ENCODE assay signal across 19 mouse cellular contexts in the genomic region with DNA sequence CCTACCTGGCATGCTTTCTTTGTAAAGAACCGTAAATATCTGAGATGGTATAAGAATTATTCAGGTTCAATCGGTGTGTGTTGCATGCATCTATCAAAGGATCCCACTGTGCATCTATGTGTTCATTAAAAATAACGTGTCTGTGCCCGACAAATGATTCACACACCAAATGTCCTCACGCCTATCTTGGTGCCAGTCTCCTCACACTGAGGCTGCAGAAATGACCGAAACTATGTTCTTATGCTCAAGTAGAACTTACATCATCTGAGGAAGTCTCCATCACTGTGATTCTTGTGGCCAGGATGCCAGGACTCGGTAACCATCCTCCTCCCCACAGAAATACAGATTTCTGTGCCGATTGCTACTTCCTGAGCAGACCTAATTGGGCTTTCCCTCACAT.
DNase-seq lines count a peak whose midpoint lies in the region; ATAC-seq and TF ChIP-seq lines count a peak whose summit lies in the region.
"Had no signal": no experiment of that assay in that cellular context is flagged by ENCODE, and none has a peak within 500 bp of the region (broad histone marks: within the 10 kb centered on the region; RNA-seq: fewer than 3 reads in every experiment).

No protein-coding gene starts in this region.

- H3K4me1 ChIP-seq in lung, embryonic 15.5 days: peaks cover 27% of the 10 kb centered on the region
- no peaks in the 10 kb centered on the region for H3K4me1 ChIP-seq in stomach, postnatal 0 days (replicated peaks; ENCODE audit: control insufficient read depth, insufficient read depth)

- H3K9ac ChIP-seq in lung, embryonic 15.5 days: no peak overlapping the region
- H3K9ac ChIP-seq in stomach, postnatal 0 days (ENCODE audit: low read length): no peak overlapping the region
- H3K9ac ChIP-seq: embryonic facial prominence, embryonic 15.5 days; heart, embryonic 12.5 days; hindbrain, embryonic 15.5 days had no signal

- no peaks in the 10 kb centered on the region for H3K36me3 ChIP-seq in lung, embryonic 15.5 days
- H3K36me3 ChIP-seq in stomach, postnatal 0 days (ENCODE audit: control insufficient read depth, insufficient read depth, low read length): no peaks in the 10 kb centered on the region
- H3K36me3 ChIP-seq: embryonic facial prominence, embryonic 15.5 days; forebrain, embryonic 10.5 days; heart, embryonic 12.5 days; hindbrain, embryonic 15.5 days had no signal

- no peak overlapping the region for H3K4me2 ChIP-seq in lung, embryonic 15.5 days
- H3K4me2 ChIP-seq in stomach, postnatal 0 days (replicated peaks; ENCODE audit: low read depth): no peak overlapping the region
- H3K4me2 ChIP-seq: embryonic facial prominence, embryonic 15.5 days; heart, embryonic 12.5 days; hindbrain, embryonic 15.5 days had no signal

- ATAC-seq in lung, embryonic 15.5 days (ENCODE audit: borderline replicate concordance, extremely low read depth, low FRiP score, low TSS enrichment): no peak
- ATAC-seq in stomach, postnatal 0 days (ENCODE audit: low FRiP score, low TSS enrichment): no peak
- ATAC-seq: activated CD4-positive, CD25-positive, alpha-beta regulatory T cell, adult 4 months; forebrain, embryonic 14.5 days; Patski had no signal

- DNase-seq in layer of hippocampus, adult 2 months (ENCODE audit: low spot score in 2 of 2): no peak
- no peak for DNase-seq in layer of hippocampus, adult 9-11 months
- no peak for DNase-seq in lung, postnatal 4 days
- DNase-seq in right cerebral cortex, adult 2 months (ENCODE audit: low spot score in 2 of 2): peak; percentile 23 to 46
- no peak for DNase-seq in right cerebral cortex, postnatal 25 days
- no peak for DNase-seq in stomach, postnatal 0 days (ENCODE audit: low spot score)
- no peak for DNase-seq in spleen, postnatal 4 days (ENCODE audit: low spot score in 2 of 2)
- DNase-seq: embryo, embryonic 11 days; gastrocnemius, postnatal 10 days had no signal

- H3K27me3 ChIP-seq in lung, embryonic 15.5 days: no peaks in the 10 kb centered on the region
- no peaks in the 10 kb centered on the region for H3K27me3 ChIP-seq in stomach, postnatal 0 days (ENCODE audit: control insufficient read depth, insufficient read depth, low read length)
- H3K27me3 ChIP-seq: CH12.LX; embryonic facial prominence, embryonic 15.5 days; hindbrain, embryonic 15.5 days; Patski had no signal

- H3K27ac ChIP-seq in layer of hippocampus, adult 2 months: peak overlapping the region; percentile 49; the same call in 1 of the 2 replicates
- H3K27ac ChIP-seq in lung, embryonic 15.5 days: peak overlapping the region; percentile 63
- H3K27ac ChIP-seq in stomach, postnatal 0 days (replicated peaks): peak overlapping the region; percentile 53; the same call in 1 of the 2 replicates
- H3K27ac ChIP-seq: embryonic facial prominence, embryonic 15.5 days; forebrain, embryonic 10.5 days; hindbrain, embryonic 15.5 days had no signal

- H3K9me3 ChIP-seq in lung, embryonic 15.5 days: no peaks in the 10 kb centered on the region
- H3K9me3 ChIP-seq in stomach, postnatal 0 days (ENCODE audit: control insufficient read depth, low read length): no peaks in the 10 kb centered on the region
- H3K9me3 ChIP-seq: embryonic facial prominence, embryonic 15.5 days; forebrain, embryonic 10.5 days; heart, embryonic 12.5 days; hindbrain, embryonic 15.5 days had no signal

- no peak for TF ChIP-seq EP300 in stomach, postnatal 0 days (optimal IDR thresholded peaks at IDR 0.05)

- TF ChIP-seq CTCF in layer of hippocampus, adult 2 months (conservative IDR thresholded peaks at IDR 0.05): no peak
- TF ChIP-seq CTCF in stomach, postnatal 0 days (IDR thresholded peaks at IDR 0.05; ENCODE audit: low read depth): no peak

- no peak overlapping the region for H3K4me3 ChIP-seq in layer of hippocampus, adult 2 months
- no peak overlapping the region for H3K4me3 ChIP-seq in lung, embryonic 15.5 days
- no peak overlapping the region for H3K4me3 ChIP-seq in stomach, postnatal 0 days (ENCODE audit: low read depth, low read length)
- H3K4me3 ChIP-seq: embryonic facial prominence, embryonic 15.5 days; erythroblast, embryonic 14.5 days; forebrain, embryonic 10.5 days; heart, embryonic 12.5 days; hindbrain, embryonic 15.5 days had no signal

- WGBS in lung, embryonic 15.5 days: 78% methylated on average over 8 of the region's 8 CpGs
- 74% methylated on average over 8 of the region's 8 CpGs for WGBS in stomach, postnatal 0 days

Comparison
In these comparisons a context has a peak if more than half of its experiments do, and no peak if none do; other contexts are left out.
1. DNase-seq: peak in right cerebral cortex, adult 2 months (2 of 2); none in layer of hippocampus, adult 2 months (0 of 2), layer of hippocampus, adult 9-11 months (single experiment), lung, postnatal 4 days (0 of 2), right cerebral cortex, postnatal 25 days (single experiment), stomach, postnatal 0 days (single experiment) and spleen, postnatal 4 days (0 of 2).
2. Peak in every context shown above with its lines, with median percentiles within 50 percentile points of each other: H3K27ac ChIP-seq.